Mouse (Mus musculus) forebrain, embryonic 11.5 days (tissue): ENCODE results near the gene Afm. TPM values are rescaled to one million over a fixed set of nuclear protein-coding genes. Genes with fewer than 3 reads are reported as not detected.

ENCODE experiments used
- ATAC-seq: fragments of 200-750 bp; cut with Nextera tagmentation; replicated peaks from 2 replicates; pipeline ENCODE4 v1.8.0; 2017; ENCODE audit warnings: moderate TSS enrichment; ENCODE audit not compliant: low FRiP score
- DNase-seq: peaks from one replicate; pipeline ENCODE4 v3.0.0-alpha.2; 2017; ENCODE audit warnings: low spot score
- H3K27ac ChIP-seq: fragments of 300-500 bp; sonication (generic); 2 replicates; pipeline ENCODE4 v1.5.1; 2014; ENCODE audit warnings: low read depth, low read length
- H3K27me3 ChIP-seq: fragments of 300-500 bp; sonication (generic); 2 replicates; pipeline ENCODE4 v1.6.1; 2014; ENCODE audit warnings: mild to moderate bottlenecking, low read length, mixed read lengths; ENCODE audit not compliant: control insufficient read depth, insufficient read depth
- H3K36me3 ChIP-seq: fragments of 300-500 bp; sonication (generic); 2 replicates; pipeline ENCODE4 v1.6.1; 2014; ENCODE audit warnings: mild to moderate bottlenecking, low read length, moderate library complexity, mixed read lengths; ENCODE audit not compliant: control insufficient read depth, insufficient read depth
- H3K4me1 ChIP-seq: fragments of 300-500 bp; sonication (generic); replicated peaks from 2 replicates; pipeline ENCODE4 v1.6.1; 2014; ENCODE audit warnings: low read length, mixed read lengths; ENCODE audit not compliant: control insufficient read depth, insufficient read depth
- H3K4me2 ChIP-seq: fragments of 300-500 bp; sonication (generic); 2 replicates; pipeline ENCODE4 v1.6.1; 2014; ENCODE audit warnings: low read depth, mild to moderate bottlenecking, low read length, moderate library complexity, mixed read lengths; ENCODE audit not compliant: severe bottlenecking
- H3K4me3 ChIP-seq: fragments of 300-500 bp; sonication (generic); 2 replicates; pipeline ENCODE4 v1.5.1; 2014; ENCODE audit warnings: low read depth, low read length
- H3K9ac ChIP-seq: fragments of 300-500 bp; sonication (generic); 2 replicates; pipeline ENCODE4 v1.6.1; 2014; ENCODE audit warnings: low read length
- H3K9me3 ChIP-seq: fragments of 300-500 bp; sonication (generic); 2 replicates; pipeline ENCODE4 v1.6.1; 2016; ENCODE audit warnings: low read length, mixed read lengths; ENCODE audit not compliant: control insufficient read depth
- WGBS: fragments of 180-500 bp; shearing (Covaris S2); extraction: QIAGEN DNeasy Blood & Tissue Kit; methylation state at CpG from one replicate; pipeline ENCODE4 v1.1.7; 2014; 5-methylcytosine and 5-hydroxymethylcytosine counted together
- polyA plus RNA-seq: library from polyadenylated mRNA; unstranded; fragments of >200 nt; fragmentation: Nextera tagmentation; extraction: Ambion mirVana; gene quantifications from 2 replicates; pipeline ENCODE4 v1.2.1, GENCODE M21; 2014

The Afm gene
- not detected in 2 replicates for polyA plus RNA-seq

DNA sequence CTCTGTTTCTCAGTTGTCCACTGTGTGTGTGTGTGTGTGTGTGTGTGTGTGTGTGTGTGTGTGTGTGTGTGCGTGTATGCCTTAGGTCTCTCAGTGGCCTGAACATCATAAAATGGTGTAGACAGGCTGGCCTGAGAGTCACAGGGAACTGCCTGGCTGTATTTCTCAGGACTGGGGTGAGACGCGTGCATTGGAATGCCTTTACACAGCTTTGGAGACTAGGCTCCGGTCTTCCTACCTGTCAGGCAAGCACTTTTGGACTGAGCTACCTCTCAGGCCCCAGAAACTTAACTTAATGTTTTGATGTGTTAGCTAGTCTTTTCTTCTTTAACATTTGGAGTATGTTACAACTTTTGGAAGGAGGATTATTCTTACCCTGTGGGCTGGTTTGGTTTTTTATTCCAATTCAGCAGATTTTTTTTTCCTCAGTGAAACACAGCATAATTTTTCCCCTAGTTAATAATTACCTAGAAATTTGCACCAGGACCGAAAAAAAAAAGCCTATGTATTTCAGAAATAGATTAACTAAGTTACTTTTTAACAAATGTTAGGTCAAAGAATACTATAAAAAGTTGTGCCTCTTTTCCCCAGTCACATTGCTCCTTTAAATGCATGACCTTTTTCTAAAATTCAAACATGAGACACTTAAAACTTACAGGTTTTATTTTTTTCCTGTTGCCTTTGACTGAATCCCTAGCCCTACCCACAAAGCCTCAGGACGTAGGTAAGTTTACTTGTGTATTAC, at the start of gene Afm:
TSS of gene Afm (plus strand) at position 577 of the 745 bp plus-strand sequence.
- no peaks in the 10 kb centered on the region for H3K27me3 ChIP-seq
- no peak within 1 kb of the TSS for H3K4me2 ChIP-seq
- 89% methylated on average over 6 of the region's 6 CpGs for WGBS
- ATAC-seq (no peak), DNase-seq (no peak)
- no peaks in the 10 kb centered on the region for H3K9me3 ChIP-seq
- H3K4me1 ChIP-seq, result no peaks in the 10 kb centered on the region
- no peak within 1 kb of the TSS for H3K27ac ChIP-seq
- no peaks in the 10 kb centered on the region for H3K36me3 ChIP-seq
- no peak within 1 kb of the TSS for H3K4me3 ChIP-seq
- no peak within 1 kb of the TSS for H3K9ac ChIP-seq

DNA sequence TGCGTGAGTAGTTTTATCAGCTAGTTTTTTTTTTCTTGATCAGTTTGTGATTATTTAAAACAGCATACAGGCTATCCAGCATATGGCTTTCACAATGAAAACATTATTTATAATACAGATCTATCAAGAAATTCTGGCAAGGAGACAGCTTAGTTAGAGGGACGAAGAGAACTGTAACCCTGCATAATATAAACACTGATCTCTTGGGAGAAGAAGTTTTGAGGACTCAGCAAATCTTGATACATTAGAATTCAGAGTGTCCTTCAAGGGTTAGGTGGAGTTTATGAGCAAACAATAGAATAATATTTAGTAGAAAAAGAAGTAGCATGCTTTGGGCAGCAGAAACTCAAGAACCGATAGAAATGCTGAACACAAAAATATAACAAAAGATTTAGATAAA, 47.9 kb upstream of the Afm start:
- Histone ChIP-seq H3K9ac (no peak overlapping the region), H3K4me1 (no peaks in the 10 kb centered on the region), H3K9me3 (no peaks in the 10 kb centered on the region), H3K36me3 (no peaks in the 10 kb centered on the region), H3K4me2 (no peak overlapping the region), H3K27me3 (no peaks in the 10 kb centered on the region), H3K27ac (no peak overlapping the region), H3K4me3 (no peak overlapping the region)
- no peak for ATAC-seq
- DNase-seq, result no peak
- WGBS, result 97% methylated on average over 3 of the region's 3 CpGs

DNA sequence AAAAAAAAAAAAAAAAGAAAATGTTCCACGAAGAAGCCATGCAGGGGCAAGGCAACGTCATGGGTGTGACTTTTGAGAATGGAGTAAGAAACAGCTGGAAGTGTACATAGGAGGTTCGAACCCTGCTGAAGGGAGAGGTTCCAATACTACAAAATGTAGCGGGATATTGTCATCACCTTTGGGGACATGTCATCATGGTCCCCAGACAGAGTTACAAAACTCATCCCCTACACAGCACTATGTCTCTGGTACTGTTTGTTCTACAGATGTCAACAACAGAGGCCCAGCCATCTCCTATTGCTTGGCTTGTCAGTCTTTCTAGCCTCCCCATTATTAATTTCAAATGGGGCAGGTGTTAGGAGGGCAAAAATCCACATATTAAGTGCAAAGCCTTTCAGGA, 44.8 kb upstream of the Afm start:
- no peak overlapping the region for H3K4me2 ChIP-seq
- no peaks in the 10 kb centered on the region for H3K9me3 ChIP-seq
- 87% methylated on average over 4 of the region's 4 CpGs for WGBS
- DNase-seq, result no peak
- no peak overlapping the region for H3K4me3 ChIP-seq
- H3K36me3 ChIP-seq, result no peaks in the 10 kb centered on the region
- no peaks in the 10 kb centered on the region for H3K27me3 ChIP-seq
- no peak overlapping the region for H3K27ac ChIP-seq
- no peaks in the 10 kb centered on the region for H3K4me1 ChIP-seq
- no peak for ATAC-seq
- no peak overlapping the region for H3K9ac ChIP-seq

DNA sequence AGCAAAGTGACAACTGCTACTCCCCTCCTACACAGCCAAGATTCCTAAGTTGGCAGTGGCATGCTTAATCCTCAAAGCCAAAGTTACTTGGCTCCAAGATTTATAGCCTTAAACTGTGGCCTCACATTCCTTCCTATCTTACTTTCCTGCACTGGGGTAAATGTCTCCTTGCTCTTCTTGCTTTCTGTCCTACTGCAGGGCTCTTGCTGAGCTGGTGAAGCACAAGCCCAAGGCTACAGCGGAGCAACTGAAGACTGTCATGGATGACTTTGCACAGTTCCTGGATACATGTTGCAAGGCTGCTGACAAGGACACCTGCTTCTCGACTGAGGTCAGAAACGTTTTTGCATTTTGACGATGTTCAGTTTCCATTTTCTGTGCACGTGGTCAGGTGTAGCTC, 44.4 kb upstream of the Afm start:
- Histone ChIP-seq H3K9ac (no peak overlapping the region), H3K4me3 (no peak overlapping the region), H3K4me1 (no peaks in the 10 kb centered on the region), H3K27ac (no peak overlapping the region), H3K36me3 (no peaks in the 10 kb centered on the region), H3K9me3 (no peaks in the 10 kb centered on the region), H3K4me2 (no peak overlapping the region), H3K27me3 (no peaks in the 10 kb centered on the region)
- WGBS, result 92% methylated on average over 5 of the region's 5 CpGs
- ATAC-seq (no peak), DNase-seq (no peak)

DNA sequence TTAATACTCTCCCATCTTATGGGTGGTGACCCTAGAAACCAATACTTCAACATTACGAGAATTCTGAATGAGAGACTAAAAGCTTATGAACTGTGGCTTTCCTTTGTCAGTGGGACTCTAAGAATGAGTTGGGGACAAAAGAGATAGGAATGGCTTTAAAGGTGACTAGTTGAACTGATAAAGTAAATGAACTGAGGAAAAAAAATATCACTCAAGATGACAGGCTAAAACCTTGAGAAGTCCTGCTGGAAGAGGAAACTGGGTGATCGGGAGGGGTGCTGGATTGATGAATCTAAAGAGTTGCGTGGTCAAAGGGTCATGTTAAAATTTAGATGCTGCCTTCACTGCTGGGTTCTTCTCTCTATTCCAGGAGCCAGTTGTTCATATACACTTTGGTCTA, 42.0 kb upstream of the Afm start:
- no peak overlapping the region for H3K4me3 ChIP-seq
- H3K36me3 ChIP-seq, result no peaks in the 10 kb centered on the region
- H3K9ac ChIP-seq, result no peak overlapping the region
- H3K4me2 ChIP-seq, result no peak overlapping the region
- no peak overlapping the region for H3K27ac ChIP-seq
- no peaks in the 10 kb centered on the region for H3K27me3 ChIP-seq
- ATAC-seq (no peak), DNase-seq (no peak)
- 86% methylated on average over 3 of the region's 3 CpGs for WGBS
- no peaks in the 10 kb centered on the region for H3K9me3 ChIP-seq
- no peaks in the 10 kb centered on the region for H3K4me1 ChIP-seq

DNA sequence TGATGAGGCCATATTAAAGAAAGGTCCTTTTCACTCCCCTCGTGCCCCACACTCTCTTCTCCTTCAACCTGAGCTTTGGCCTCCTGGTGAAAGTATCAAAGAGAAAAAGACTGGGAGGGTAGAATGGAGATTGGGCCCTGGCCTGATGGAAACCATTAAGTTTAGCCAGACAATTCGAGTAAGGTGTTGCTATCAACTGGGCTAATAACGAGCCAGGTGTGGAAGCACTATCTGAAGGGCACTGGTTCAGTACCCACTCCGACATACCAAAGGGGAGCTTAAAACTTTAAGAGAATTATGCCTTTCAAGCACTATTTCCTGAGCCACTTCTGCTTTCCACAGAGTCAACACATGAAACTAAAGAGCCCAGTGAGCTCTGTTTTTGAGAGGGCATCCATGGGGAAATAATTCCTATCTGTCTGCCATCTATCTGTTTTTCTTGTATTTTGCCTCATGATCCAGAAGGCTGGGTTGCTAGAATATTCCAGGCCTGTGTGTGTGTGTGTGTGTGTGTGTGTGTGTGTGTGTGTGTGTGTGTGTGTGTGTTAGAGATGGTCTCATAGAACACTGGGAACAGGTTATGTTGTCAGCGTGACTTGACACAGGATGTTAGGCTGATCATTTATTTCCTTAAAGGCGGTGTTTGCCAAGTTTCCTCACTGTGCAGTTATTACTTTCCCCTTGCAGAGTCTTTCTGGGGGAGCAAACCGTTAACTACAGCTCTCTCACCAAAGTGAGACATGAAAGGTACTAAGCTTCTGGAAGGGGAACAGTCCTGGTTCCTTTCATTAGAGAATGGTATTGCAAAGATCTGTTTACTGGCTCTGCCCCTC, 41.2 kb upstream of the Afm start:
- Histone ChIP-seq H3K4me2 (no peak overlapping the region), H3K27me3 (no peaks in the 10 kb centered on the region), H3K4me3 (no peak overlapping the region), H3K36me3 (no peaks in the 10 kb centered on the region), H3K9ac (no peak overlapping the region), H3K9me3 (no peaks in the 10 kb centered on the region), H3K4me1 (no peaks in the 10 kb centered on the region), H3K27ac (no peak overlapping the region)
- DNase-seq, result no peak
- WGBS, result 85% methylated on average over 7 of the region's 7 CpGs
- ATAC-seq, result no peak

DNA sequence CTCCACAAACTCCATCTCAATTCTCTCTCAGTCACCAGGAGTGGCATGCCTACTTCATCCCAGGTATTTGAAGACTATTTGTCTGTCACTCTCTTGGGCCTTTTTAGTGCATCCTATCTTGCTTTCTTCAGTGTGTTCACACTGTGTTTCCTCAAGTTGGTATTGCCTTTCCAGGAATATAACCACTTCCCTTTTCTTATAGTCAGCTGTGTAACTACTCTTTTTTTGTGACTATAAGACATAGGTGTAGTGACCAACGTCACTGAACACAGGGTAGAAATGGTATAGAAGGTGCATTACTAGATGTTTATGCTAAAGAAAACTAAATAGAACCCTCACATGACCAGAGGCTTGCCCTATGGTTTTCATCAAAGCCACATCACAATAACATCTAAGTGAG, 39.8 kb upstream of the Afm start:
- Histone ChIP-seq H3K4me3 (no peak overlapping the region), H3K9ac (no peak overlapping the region), H3K27me3 (no peaks in the 10 kb centered on the region), H3K9me3 (no peaks in the 10 kb centered on the region), H3K27ac (no peak overlapping the region), H3K4me1 (no peaks in the 10 kb centered on the region), H3K4me2 (no peak overlapping the region), H3K36me3 (no peaks in the 10 kb centered on the region)
- WGBS, result 88% methylated on average over 1 of the region's 1 CpGs
- ATAC-seq (no peak), DNase-seq (no peak)

DNA sequence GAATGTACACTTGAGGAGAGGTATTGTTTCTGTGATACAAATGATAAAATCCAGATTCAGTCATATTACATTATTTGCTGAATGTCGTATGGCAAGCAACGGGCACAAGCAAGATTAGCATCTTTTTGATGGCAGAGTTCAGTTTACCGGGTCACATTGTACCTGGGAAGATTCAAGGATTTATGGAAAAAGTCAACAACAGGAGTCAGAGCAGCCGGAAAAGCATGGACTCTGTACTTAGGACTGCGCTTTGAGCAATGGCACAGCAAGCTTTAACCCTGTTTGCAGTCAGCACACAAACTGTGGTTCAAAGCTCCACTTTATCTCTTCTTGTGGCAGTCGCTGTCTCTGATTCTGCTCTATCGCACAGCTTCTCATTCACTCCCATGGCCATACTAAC, 33.1 kb upstream of the Afm start:
- no peak for ATAC-seq
- no peaks in the 10 kb centered on the region for H3K27me3 ChIP-seq
- H3K9ac ChIP-seq, result no peak overlapping the region
- no peaks in the 10 kb centered on the region for H3K36me3 ChIP-seq
- no peaks in the 10 kb centered on the region for H3K9me3 ChIP-seq
- no peak for DNase-seq
- 92% methylated on average over 7 of the region's 7 CpGs for WGBS
- H3K4me2 ChIP-seq, result no peak overlapping the region
- H3K27ac ChIP-seq, result no peak overlapping the region
- no peak overlapping the region for H3K4me3 ChIP-seq
- no peaks in the 10 kb centered on the region for H3K4me1 ChIP-seq
